Mouse (Mus musculus) cerebellum, postnatal 4 days (tissue): ENCODE results near the gene Scml4.

ENCODE experiments used
- DNase-seq, 2 experiments: peaks; one replicate each; pipeline ENCODE4 v3.0.0; 2022; ENCODE audit warnings: low spot score in 2 of 2, mixed read lengths in 1 of 2

Scml4 gene

GRCm38 (mm10) chr10:42995484-42995895 lies 135.3 kb downstream of the Scml4 start:
- no peak for DNase-seq

GRCm38 (mm10) chr10:42997278-42997677 lies 137.1 kb downstream of the Scml4 start:
- no peak for DNase-seq

GRCm38 (mm10) chr10:42999324-42999723 lies 139.2 kb downstream of the Scml4 start:
- no peak for DNase-seq

GRCm38 (mm10) chr10:43001433-43001832 lies 141.3 kb downstream of the Scml4 start:
- DNase-seq = no peak

- DNase-seq = no peak
Observed at GRCm38 (mm10) chr10:43002066-43002678, 142.0 kb downstream of the Scml4 start.

- no peak for DNase-seq
Observed at GRCm38 (mm10) chr10:43002721-43003465, 142.7 kb downstream of the Scml4 start.

- no peak for DNase-seq
Observed at GRCm38 (mm10) chr10:43003466-43003757, 143.2 kb downstream of the Scml4 start.

- DNase-seq = no peak
Observed at GRCm38 (mm10) chr10:43004174-43004734, 144.1 kb downstream of the Scml4 start.

- no peak for DNase-seq
Observed at GRCm38 (mm10) chr10:43005031-43005430, 144.9 kb downstream of the Scml4 start.

GRCm38 (mm10) chr10:43005677-43006076 lies 145.5 kb downstream of the Scml4 start:
- no peak for DNase-seq

GRCm38 (mm10) chr10:43006534-43006933 lies 146.4 kb downstream of the Scml4 start:
- DNase-seq = no peak

GRCm38 (mm10) chr10:43008116-43008515 lies 147.9 kb downstream of the Scml4 start:
- DNase-seq = no peak
